In the genomic region with DNA sequence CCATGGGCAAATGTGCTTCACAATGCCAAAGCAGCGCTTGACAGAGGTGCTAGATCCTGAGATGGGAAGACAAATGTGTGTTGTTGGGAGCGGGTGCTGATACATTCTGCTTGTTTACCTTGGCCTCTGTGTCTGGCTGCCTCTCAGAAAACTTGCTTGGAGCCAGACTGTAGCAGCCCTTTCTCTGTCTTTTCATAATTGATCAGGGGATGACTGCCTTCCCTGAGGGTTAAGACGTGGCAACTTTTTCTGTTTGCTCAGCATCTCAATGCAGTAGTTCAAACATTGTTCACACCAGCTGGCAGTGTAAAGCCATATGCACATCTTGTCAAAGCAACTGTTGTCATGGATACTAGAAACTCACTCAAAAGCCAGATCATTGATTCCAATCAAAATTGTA, we compare ENCODE assay signal across 16 mouse cellular contexts.
DNase-seq lines count a peak whose midpoint lies in the region; ATAC-seq and TF ChIP-seq lines count a peak whose summit lies in the region.
"Had no signal": no experiment of that assay in that cellular context is flagged by ENCODE, and none has a peak within 500 bp of the region (broad histone marks: within the 10 kb centered on the region; RNA-seq: fewer than 3 reads in every experiment).

No protein-coding gene starts in this region.

- peaks cover 5% of the 10 kb centered on the region; the same call in 1 of the 2 replicates for H3K4me1 ChIP-seq in forebrain, embryonic 14.5 days (ENCODE audit: control insufficient read depth, insufficient read depth, low read length)
- peaks cover 5% of the 10 kb centered on the region for H3K4me1 ChIP-seq in midbrain, embryonic 15.5 days
- no peaks in the 10 kb centered on the region for H3K4me1 ChIP-seq in stomach, postnatal 0 days (replicated peaks; ENCODE audit: control insufficient read depth, insufficient read depth)
- H3K4me1 ChIP-seq: limb, embryonic 15.5 days had no signal

- no peak for TF ChIP-seq CTCF in stomach, postnatal 0 days (IDR thresholded peaks at IDR 0.05; ENCODE audit: low read depth)

- no peak for TF ChIP-seq EP300 in stomach, postnatal 0 days (optimal IDR thresholded peaks at IDR 0.05)

- WGBS in forebrain, embryonic 14.5 days, result 29% methylated on average over 3 of the region's 3 CpGs
- WGBS in midbrain, embryonic 15.5 days, result 31% methylated on average over 3 of the region's 3 CpGs
- WGBS in stomach, postnatal 0 days, result 50% methylated on average over 3 of the region's 3 CpGs

- no peak overlapping the region for H3K9ac ChIP-seq in forebrain, embryonic 14.5 days (ENCODE audit: low read length)
- H3K9ac ChIP-seq in midbrain, embryonic 15.5 days, result no peak overlapping the region
- no peak overlapping the region for H3K9ac ChIP-seq in stomach, postnatal 0 days (ENCODE audit: low read length)
- H3K9ac ChIP-seq: limb, embryonic 15.5 days had no signal

- no peak overlapping the region for H3K4me3 ChIP-seq in forebrain, embryonic 14.5 days (ENCODE audit: low read depth, low read length)
- no peak overlapping the region for H3K4me3 ChIP-seq in midbrain, embryonic 15.5 days
- no peak overlapping the region for H3K4me3 ChIP-seq in stomach, postnatal 0 days (ENCODE audit: low read depth, low read length)
- H3K4me3 ChIP-seq: limb, embryonic 15.5 days; myocyte had no signal

- H3K4me2 ChIP-seq in forebrain, embryonic 14.5 days (ENCODE audit: low read length), result no peak overlapping the region
- no peak overlapping the region for H3K4me2 ChIP-seq in midbrain, embryonic 15.5 days
- no peak overlapping the region for H3K4me2 ChIP-seq in stomach, postnatal 0 days (replicated peaks; ENCODE audit: low read depth)
- H3K4me2 ChIP-seq: limb, embryonic 15.5 days had no signal

- peak overlapping the region; percentile 39; the same call in 1 of the 2 replicates for H3K27ac ChIP-seq in forebrain, embryonic 14.5 days (ENCODE audit: low read depth, low read length)
- no peak overlapping the region for H3K27ac ChIP-seq in midbrain, embryonic 15.5 days
- H3K27ac ChIP-seq in stomach, postnatal 0 days (replicated peaks), result no peak overlapping the region
- H3K27ac ChIP-seq: limb, embryonic 15.5 days had no signal

- H3K36me3 ChIP-seq in forebrain, embryonic 14.5 days (ENCODE audit: control insufficient read depth, insufficient read depth, low read length), result no peaks in the 10 kb centered on the region
- no peaks in the 10 kb centered on the region for H3K36me3 ChIP-seq in midbrain, embryonic 15.5 days (replicated peaks)
- no peaks in the 10 kb centered on the region for H3K36me3 ChIP-seq in stomach, postnatal 0 days (ENCODE audit: control insufficient read depth, insufficient read depth, low read length)
- H3K36me3 ChIP-seq: limb, embryonic 15.5 days had no signal

- ATAC-seq in forebrain, embryonic 14.5 days, result peak; percentile 87
- peak; percentile 67 for ATAC-seq in midbrain, embryonic 15.5 days (replicated peaks)
- no peak for ATAC-seq in stomach, postnatal 0 days (ENCODE audit: low FRiP score, low TSS enrichment)
- no peak for ATAC-seq in granulocyte monocyte progenitor cell, adult 5-6 weeks (replicated peaks; ENCODE audit: poor library complexity, severe bottlenecking)

- peak; percentile 7 for DNase-seq in adrenal gland, postnatal 10 days
- no peak for DNase-seq in adrenal gland, postnatal 14 days
- DNase-seq in layer of hippocampus, postnatal 14 days (ENCODE audit: low spot score in 2 of 2), result peak; percentile 14 to 15
- no peak for DNase-seq in layer of hippocampus, postnatal 25 days (ENCODE audit: extremely low spot score in 1 of 2, low spot score in 1 of 2)
- DNase-seq in forebrain, embryonic 14.5 days (ENCODE audit: low spot score), result peak; percentile 80
- no peak for DNase-seq in stomach, postnatal 0 days (ENCODE audit: low spot score)
- DNase-seq: cerebellum, adult 8-10 months; gastrocnemius, postnatal 10 days; kidney, adult 9 months; lung, postnatal 10 days; right cerebral cortex, adult 18-20 months; thymus, postnatal 25 days had no signal

- no peaks in the 10 kb centered on the region for H3K27me3 ChIP-seq in forebrain, embryonic 14.5 days (replicated peaks; ENCODE audit: control insufficient read depth, insufficient read depth, low read length)
- no peaks in the 10 kb centered on the region for H3K27me3 ChIP-seq in midbrain, embryonic 15.5 days (replicated peaks)
- no peaks in the 10 kb centered on the region for H3K27me3 ChIP-seq in stomach, postnatal 0 days (ENCODE audit: control insufficient read depth, insufficient read depth, low read length)
- H3K27me3 ChIP-seq: limb, embryonic 15.5 days had no signal

- H3K9me3 ChIP-seq in forebrain, embryonic 14.5 days (replicated peaks; ENCODE audit: control insufficient read depth, low read length), result no peaks in the 10 kb centered on the region
- no peaks in the 10 kb centered on the region for H3K9me3 ChIP-seq in midbrain, embryonic 15.5 days
- H3K9me3 ChIP-seq in stomach, postnatal 0 days (ENCODE audit: control insufficient read depth, low read length), result no peaks in the 10 kb centered on the region
- H3K9me3 ChIP-seq: limb, embryonic 15.5 days had no signal

Comparison
In these comparisons a context has a peak if more than half of its experiments do, and no peak if none do; other contexts are left out.
1. DNase-seq: peak in adrenal gland, postnatal 10 days (single experiment), layer of hippocampus, postnatal 14 days (2 of 2) and forebrain, embryonic 14.5 days (single experiment); none in adrenal gland, postnatal 14 days (single experiment), layer of hippocampus, postnatal 25 days (0 of 2) and stomach, postnatal 0 days (single experiment).
2. ATAC-seq: peak in forebrain, embryonic 14.5 days (single experiment) and midbrain, embryonic 15.5 days (single experiment); none in stomach, postnatal 0 days (single experiment) and granulocyte monocyte progenitor cell, adult 5-6 weeks (single experiment).